25 mouse cellular contexts compared by ENCODE assay signal in genomic region chr7:16554215-16554614, GRCm38 (mm10).
"Had no signal": no experiment of that assay in that cellular context is flagged by ENCODE, and none has a peak within 500 bp of the region (broad histone marks: within the 10 kb centered on the region; RNA-seq: fewer than 3 reads in every experiment).

No protein-coding gene starts in this region.

- H3K27me3 ChIP-seq: hindbrain, embryonic 12.5 days; intestine, embryonic 15.5 days; limb, embryonic 12.5 days had no signal

- H3K4me2 ChIP-seq: hindbrain, embryonic 12.5 days; hindbrain, embryonic 14.5 days; intestine, embryonic 15.5 days; limb, embryonic 12.5 days; liver, embryonic 11.5 days had no signal

- H3K9ac ChIP-seq: hindbrain, embryonic 12.5 days; hindbrain, embryonic 14.5 days; intestine, embryonic 15.5 days; limb, embryonic 12.5 days had no signal

- H3K4me3 ChIP-seq: gastrocnemius, adult 2 months; heart, embryonic 10.5 days; hindbrain, embryonic 10.5 days; hindbrain, embryonic 12.5 days; intestine, embryonic 15.5 days; layer of hippocampus, adult 2 months; left cerebral cortex, adult 2 months; limb, embryonic 10.5 days; limb, embryonic 12.5 days had no signal

- H3K9me3 ChIP-seq: heart, embryonic 10.5 days; hindbrain, embryonic 10.5 days; hindbrain, embryonic 12.5 days; intestine, embryonic 15.5 days; limb, embryonic 10.5 days; limb, embryonic 12.5 days had no signal

- H3K36me3 ChIP-seq: intestine, embryonic 15.5 days had no signal

- DNase-seq: gastrocnemius, adult 2 months; gastrocnemius, postnatal 10 days; gastrocnemius, postnatal 25 days; heart, postnatal 10 days; heart, postnatal 4 days; kidney, adult 18-20 months; kidney, adult 8-10 months; kidney, postnatal 10 days; kidney, postnatal 25 days; kidney, postnatal 4 days; liver had no signal

- ATAC-seq: forebrain, embryonic 16.5 days; hindbrain, embryonic 16.5 days; inflammation-experienced regulatory T-cells, adult 6 months; intestine, embryonic 15.5 days; intestine, postnatal 0 days had no signal

- H3K27ac ChIP-seq: gastrocnemius, adult 2 months; heart, embryonic 10.5 days; hindbrain, embryonic 10.5 days; hindbrain, embryonic 12.5 days; hindbrain, embryonic 14.5 days; intestine, embryonic 15.5 days; layer of hippocampus, adult 2 months; left cerebral cortex, adult 2 months; limb, embryonic 10.5 days; limb, embryonic 12.5 days had no signal
